Mouse (Mus musculus): ENCODE measurements around the gene Mt4. TPM values are rescaled to one million over a fixed set of nuclear protein-coding genes. Genes with fewer than 3 reads are reported as not detected.
A peak's percentile ranks its signal among the peaks of the same experiment; 100 is the strongest.

The Mt4 gene
- not detected in 2 replicates for polyA plus RNA-seq (2011; ENCODE audit: insufficient read length, low read depth, missing spikeins)

DNA sequence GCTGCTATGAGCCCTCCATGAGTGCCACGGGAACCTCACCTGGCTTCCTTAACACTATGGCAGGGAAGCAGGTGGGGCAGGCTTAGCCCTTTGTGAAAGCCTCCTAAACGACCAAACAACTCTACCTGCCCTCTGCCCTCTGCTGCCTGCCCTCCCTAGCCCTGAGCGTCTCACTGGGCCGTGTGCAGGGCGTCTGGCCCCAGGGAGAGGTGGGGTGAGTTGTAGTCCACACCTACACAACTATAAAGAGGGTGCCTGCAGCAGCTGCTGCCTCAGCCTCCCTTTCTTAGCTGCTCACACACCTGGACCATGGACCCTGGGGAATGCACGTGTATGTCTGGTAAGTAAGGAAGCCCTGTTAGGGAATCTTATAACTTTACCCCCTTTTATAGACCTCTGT is at the start of gene Mt4:
Mt4 (plus strand) TSS at position 265 of the 400 bp plus-strand sequence.
- TF ChIP-seq POLR2A (IDR thresholded peaks at IDR 0.05; ENCODE audit: low read depth, low read length) (no peak), CTCF (IDR thresholded peaks at IDR 0.05; ENCODE audit: borderline replicate concordance, insufficient read depth, low read length) (no peak)
- Histone ChIP-seq H3K27ac (ENCODE audit: insufficient read depth, low read length) (no peak within 1 kb of the TSS), H3K4me3 (ENCODE audit: insufficient read depth, low read length) (no peak within 1 kb of the TSS), H3K4me1 (ENCODE audit: control insufficient read depth, insufficient read depth, low read length) (peaks cover 13% of the 10 kb centered on the region)

DNA sequence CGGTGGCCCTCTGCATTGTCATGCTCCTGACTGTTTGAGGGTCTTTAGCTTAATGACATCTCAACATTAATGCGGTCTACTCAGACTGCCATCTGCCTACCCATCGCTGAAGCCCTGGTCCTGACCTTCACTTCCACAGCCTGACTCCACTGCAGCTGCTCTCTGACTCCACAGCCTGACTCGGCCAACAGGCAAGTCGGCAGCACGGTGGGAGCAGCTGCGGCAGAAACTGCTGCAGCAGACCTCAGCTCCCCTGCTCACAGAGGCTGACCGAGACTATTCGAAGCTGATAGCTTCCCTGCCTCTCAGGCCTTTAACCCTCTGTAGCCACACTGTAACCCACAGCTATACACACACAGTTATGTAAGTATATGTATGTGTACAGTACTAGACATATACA is 49.0 kb upstream of the Mt4 start:
- Histone ChIP-seq H3K27ac (ENCODE audit: insufficient read depth, low read length) (no peak overlapping the region), H3K4me3 (ENCODE audit: insufficient read depth, low read length) (no peak overlapping the region), H3K4me1 (ENCODE audit: control insufficient read depth, insufficient read depth, low read length) (peaks cover 4% of the 10 kb centered on the region)
- no peak for TF ChIP-seq CTCF (IDR thresholded peaks at IDR 0.05; ENCODE audit: borderline replicate concordance, insufficient read depth, low read length)
- TF ChIP-seq POLR2A (IDR thresholded peaks at IDR 0.05; ENCODE audit: low read depth, low read length): no peak

DNA sequence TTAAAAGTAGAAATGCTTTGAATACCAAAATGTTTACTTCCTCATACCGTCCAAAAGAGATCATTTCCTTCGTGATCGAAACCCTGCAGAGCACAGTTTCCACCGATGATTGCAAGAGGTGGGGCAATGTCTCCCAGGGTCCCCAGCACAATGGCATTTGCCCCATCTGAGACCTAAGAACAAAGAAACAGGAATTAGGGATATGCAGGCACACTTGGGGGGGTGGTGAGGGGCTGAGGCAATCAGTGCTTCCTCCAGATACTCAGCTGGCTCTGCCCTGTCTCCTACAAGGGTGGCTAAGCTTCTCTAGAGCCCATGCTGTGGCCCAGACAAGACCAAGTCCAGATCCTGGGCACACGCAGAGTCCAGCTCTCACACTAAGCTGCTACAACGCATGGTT is 47.3 kb upstream of the Mt4 start:
- no peak overlapping the region for H3K4me3 ChIP-seq (ENCODE audit: insufficient read depth, low read length)
- H3K4me1 ChIP-seq (ENCODE audit: control insufficient read depth, insufficient read depth, low read length): peaks cover 4% of the 10 kb centered on the region
- TF ChIP-seq POLR2A (IDR thresholded peaks at IDR 0.05; ENCODE audit: low read depth, low read length) (no peak), CTCF (IDR thresholded peaks at IDR 0.05; ENCODE audit: borderline replicate concordance, insufficient read depth, low read length) (no peak)
- no peak overlapping the region for H3K27ac ChIP-seq (ENCODE audit: insufficient read depth, low read length)

- Histone ChIP-seq H3K27ac (ENCODE audit: insufficient read depth, low read length) (no peak overlapping the region), H3K4me1 (ENCODE audit: control insufficient read depth, insufficient read depth, low read length) (peaks cover 4% of the 10 kb centered on the region), H3K4me3 (ENCODE audit: insufficient read depth, low read length) (no peak overlapping the region)
- TF ChIP-seq CTCF (IDR thresholded peaks at IDR 0.05; ENCODE audit: borderline replicate concordance, insufficient read depth, low read length) (no peak), POLR2A (IDR thresholded peaks at IDR 0.05; ENCODE audit: low read depth, low read length) (no peak)
Measured at GRCm38 (mm10) chr8:94092848-94093247, 44.1 kb upstream of the Mt4 start.

- no peak overlapping the region for H3K27ac ChIP-seq (ENCODE audit: insufficient read depth, low read length)
- no peak for TF ChIP-seq POLR2A (IDR thresholded peaks at IDR 0.05; ENCODE audit: low read depth, low read length)
- TF ChIP-seq CTCF (IDR thresholded peaks at IDR 0.05; ENCODE audit: borderline replicate concordance, insufficient read depth, low read length): no peak
- H3K4me3 ChIP-seq (ENCODE audit: insufficient read depth, low read length): no peak overlapping the region
- H3K4me1 ChIP-seq (ENCODE audit: control insufficient read depth, insufficient read depth, low read length): peaks cover 4% of the 10 kb centered on the region
Measured at GRCm38 (mm10) chr8:94094281-94094680, 42.7 kb upstream of the Mt4 start.

- TF ChIP-seq CTCF (IDR thresholded peaks at IDR 0.05; ENCODE audit: borderline replicate concordance, insufficient read depth, low read length): no peak
- TF ChIP-seq POLR2A (IDR thresholded peaks at IDR 0.05; ENCODE audit: low read depth, low read length): peak; percentile 99
- peak within 1 kb of the TSS; percentile 48 for H3K4me3 ChIP-seq (ENCODE audit: insufficient read depth, low read length)
- no peaks in the 10 kb centered on the region for H3K4me1 ChIP-seq (ENCODE audit: control insufficient read depth, insufficient read depth, low read length)
- H3K27ac ChIP-seq (ENCODE audit: insufficient read depth, low read length): peak within 1 kb of the TSS; percentile 60
Measured at GRCm38 (mm10) chr8:94098081-94098974, 38.7 kb upstream of the Mt4 start, which contains the start of gene Bbs2. Gene Bbs2 (minus strand): TSS chr8:94098928.

GRCm38 (mm10) chr8:94098996-94099395 is 38.0 kb upstream of the Mt4 start:
- TF ChIP-seq POLR2A (IDR thresholded peaks at IDR 0.05; ENCODE audit: low read depth, low read length): no peak
- TF ChIP-seq CTCF (IDR thresholded peaks at IDR 0.05; ENCODE audit: borderline replicate concordance, insufficient read depth, low read length): no peak
- H3K4me3 ChIP-seq (ENCODE audit: insufficient read depth, low read length): no peak overlapping the region
- no peaks in the 10 kb centered on the region for H3K4me1 ChIP-seq (ENCODE audit: control insufficient read depth, insufficient read depth, low read length)
- no peak overlapping the region for H3K27ac ChIP-seq (ENCODE audit: insufficient read depth, low read length)

DNA sequence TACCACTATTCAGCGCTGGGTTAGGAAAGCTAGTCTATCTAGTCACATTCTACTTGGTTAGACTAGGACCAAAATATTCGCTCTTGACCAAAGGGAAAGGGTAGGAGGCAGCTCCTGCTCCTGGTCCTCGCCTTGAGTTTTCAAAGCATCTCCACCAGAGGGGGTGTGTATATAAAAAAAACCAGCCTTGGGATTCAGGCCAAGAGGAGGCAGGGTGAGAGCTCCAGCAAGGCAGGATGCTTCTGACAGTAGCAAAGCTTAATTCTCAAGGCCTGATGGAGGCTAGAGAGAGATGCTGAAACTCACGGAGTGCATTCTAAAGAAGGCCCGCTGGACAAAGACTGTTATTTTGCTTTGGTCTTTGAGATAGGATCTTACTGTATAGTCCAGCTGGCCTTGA is 32.9 kb upstream of the Mt4 start:
- Histone ChIP-seq H3K4me3 (ENCODE audit: insufficient read depth, low read length) (no peak overlapping the region), H3K4me1 (ENCODE audit: control insufficient read depth, insufficient read depth, low read length) (no peaks in the 10 kb centered on the region), H3K27ac (ENCODE audit: insufficient read depth, low read length) (no peak overlapping the region)
- TF ChIP-seq POLR2A (IDR thresholded peaks at IDR 0.05; ENCODE audit: low read depth, low read length) (no peak), CTCF (IDR thresholded peaks at IDR 0.05; ENCODE audit: borderline replicate concordance, insufficient read depth, low read length) (no peak)

DNA sequence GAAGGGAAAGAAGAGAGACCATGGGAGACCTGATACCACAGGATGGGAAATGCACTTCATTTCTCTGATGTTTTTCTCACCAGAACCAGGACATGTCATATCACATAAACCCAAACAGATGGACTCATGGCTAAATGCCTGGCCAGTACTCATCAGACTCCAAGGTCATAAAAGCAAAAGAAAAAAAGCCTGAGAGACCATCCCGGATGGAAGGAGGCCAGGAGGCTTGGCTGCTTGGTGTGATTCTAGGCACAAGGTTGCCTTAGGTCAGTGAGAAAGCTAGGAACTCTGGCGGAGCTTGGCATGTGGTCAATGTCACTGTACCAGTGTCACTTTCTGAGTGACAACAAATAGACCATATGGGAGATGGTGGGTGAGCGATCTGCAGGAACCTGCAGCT is 29.1 kb upstream of the Mt4 start:
- H3K27ac ChIP-seq (ENCODE audit: insufficient read depth, low read length): no peak overlapping the region
- TF ChIP-seq CTCF (IDR thresholded peaks at IDR 0.05; ENCODE audit: borderline replicate concordance, insufficient read depth, low read length): no peak
- no peak for TF ChIP-seq POLR2A (IDR thresholded peaks at IDR 0.05; ENCODE audit: low read depth, low read length)
- H3K4me1 ChIP-seq (ENCODE audit: control insufficient read depth, insufficient read depth, low read length): no peaks in the 10 kb centered on the region
- no peak overlapping the region for H3K4me3 ChIP-seq (ENCODE audit: insufficient read depth, low read length)

DNA sequence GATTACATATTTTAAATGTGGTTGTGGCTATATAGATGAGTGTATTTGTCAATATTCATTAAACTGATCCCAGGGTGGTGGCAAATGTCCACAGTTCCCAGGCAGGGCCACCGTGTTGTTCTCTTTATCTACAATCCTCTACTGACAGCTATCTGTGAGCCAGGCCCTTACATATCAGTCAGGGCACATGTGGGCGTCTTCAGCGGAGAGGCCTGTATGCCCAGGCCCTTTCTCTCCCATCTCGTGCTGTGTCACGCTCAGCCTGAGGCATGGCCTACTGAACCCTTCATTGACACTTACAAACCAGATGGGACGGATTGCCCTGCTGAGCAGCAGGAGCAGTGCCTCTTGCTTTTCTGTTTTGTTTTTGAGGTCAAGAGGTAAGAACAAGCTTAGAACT is 27.6 kb upstream of the Mt4 start:
- no peak for TF ChIP-seq POLR2A (IDR thresholded peaks at IDR 0.05; ENCODE audit: low read depth, low read length)
- no peak for TF ChIP-seq CTCF (IDR thresholded peaks at IDR 0.05; ENCODE audit: borderline replicate concordance, insufficient read depth, low read length)
- no peaks in the 10 kb centered on the region for H3K4me1 ChIP-seq (ENCODE audit: control insufficient read depth, insufficient read depth, low read length)
- H3K27ac ChIP-seq (ENCODE audit: insufficient read depth, low read length): no peak overlapping the region
- no peak overlapping the region for H3K4me3 ChIP-seq (ENCODE audit: insufficient read depth, low read length)
